Mouse (Mus musculus) liver, embryonic 14.5 days (tissue): ENCODE results near the gene Pgpep1.

Experiments
- CTCF ChIP-seq: IDR thresholded peaks from 2 replicates; pipeline ENCODE4 v1.5.1; 2016; ENCODE audit warnings: antibody characterized with exemption, low read depth, control low read depth
- EP300 ChIP-seq: IDR thresholded peaks from 2 replicates; pipeline ENCODE4 v1.6.1; 2016; ENCODE audit warnings: antibody characterized with exemption, low read depth

GRCm38 (mm10) chr8:70598283-70598682 lies 61.9 kb downstream of the Pgpep1 start:
- peak; percentile 89 for TF ChIP-seq CTCF
- no peak for TF ChIP-seq EP300
